8 mouse cellular contexts compared by ENCODE assay signal in the genomic region with DNA sequence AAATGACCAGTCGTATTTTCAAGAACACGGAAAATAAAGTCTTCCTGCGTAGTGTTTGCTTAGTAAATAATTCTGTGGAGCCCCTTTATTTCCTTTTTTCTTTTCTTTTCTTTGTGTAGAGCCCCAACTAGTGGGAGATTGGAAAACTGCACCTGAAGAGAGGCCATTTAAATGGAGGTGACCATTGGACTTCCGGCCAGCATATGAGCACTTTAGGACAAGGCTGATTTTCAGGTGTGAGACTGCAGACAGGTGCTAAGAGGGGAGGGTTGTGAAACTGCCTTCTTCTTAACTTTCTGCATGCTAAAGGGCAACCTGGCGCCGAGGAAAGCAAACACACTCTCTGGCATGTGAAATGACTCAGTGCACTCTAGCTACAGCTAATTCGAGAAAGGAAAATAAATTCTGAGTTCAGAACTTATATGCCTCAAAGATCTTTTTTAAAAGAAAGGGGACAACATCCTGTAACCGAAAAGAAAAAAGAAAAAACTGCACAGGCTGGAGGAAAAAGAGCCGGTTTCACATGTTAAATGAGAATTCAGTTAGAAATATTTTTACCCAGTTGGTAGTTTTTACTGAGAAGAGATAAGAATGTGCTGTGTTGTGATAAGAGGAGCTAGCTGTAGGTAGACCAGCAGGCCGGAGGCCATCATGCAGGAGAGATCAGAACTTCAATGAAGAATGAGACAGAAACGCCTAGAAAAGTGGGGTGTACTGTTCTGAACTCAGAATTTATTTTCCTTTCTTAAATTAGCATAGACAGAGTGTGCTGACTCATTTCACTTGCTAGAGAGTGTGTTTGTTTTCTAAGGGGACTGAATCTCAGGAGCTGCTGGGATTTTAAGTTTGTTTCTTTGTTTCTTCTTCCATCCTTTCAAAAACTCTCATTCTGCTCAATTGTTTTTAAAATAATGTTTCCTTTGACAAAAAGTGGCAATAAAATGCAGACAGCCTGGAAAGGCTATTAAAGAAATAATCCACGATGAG.
DNase-seq lines count a peak whose midpoint lies in the region; ATAC-seq and TF ChIP-seq lines count a peak whose summit lies in the region.

No protein-coding gene starts in this region.

- ATAC-seq in embryonic facial prominence, embryonic 11.5 days (replicated peaks; ENCODE audit: insufficient number of reproducible peaks, low FRiP score, low TSS enrichment, low read depth): no peak
- peak; percentile 42 for ATAC-seq in neural tube, embryonic 12.5 days (ENCODE audit: low FRiP score, low read depth)

- H3K36me3 ChIP-seq in E14TG2a.4 (ENCODE audit: insufficient read depth, low read length): no peaks in the 10 kb centered on the region
- no peaks in the 10 kb centered on the region for H3K36me3 ChIP-seq in embryonic facial prominence, embryonic 11.5 days (replicated peaks; ENCODE audit: control insufficient read depth, insufficient read depth, low read depth, low read length)
- H3K36me3 ChIP-seq in neural tube, embryonic 12.5 days: no peaks in the 10 kb centered on the region

- peak; percentile 46 for DNase-seq in adrenal gland, adult 2 months
- DNase-seq in embryonic facial prominence, embryonic 11.5 days (ENCODE audit: low spot score): peak; percentile 84
- DNase-seq in heart, postnatal 10 days: peak; percentile 63 to 82
- peak; percentile 77 to 79 for DNase-seq in kidney, postnatal 36 days
- peak; percentile 48 to 72 for DNase-seq in lung, adult 18-20 months
- peak; percentile 58 for DNase-seq in thymus, postnatal 4 days

- intact Hi-C loops in heart, postnatal 10 days (cut with DNase I): loop anchor here (1.0 to 10.0 kb wide), 5 partner anchors 246 to 709 kb away; partner anchors contain the start of gene Prdm1

- H3K4me3 ChIP-seq in E14TG2a.4 (replicated peaks; ENCODE audit: low read length): no peak overlapping the region
- no peak overlapping the region; the same call in 1 of the 2 replicates for H3K4me3 ChIP-seq in embryonic facial prominence, embryonic 11.5 days (ENCODE audit: low read depth, low read length)
- peak overlapping the region; percentile 19; the same call in 1 of the 2 replicates for H3K4me3 ChIP-seq in neural tube, embryonic 12.5 days

- H3K9ac ChIP-seq in embryonic facial prominence, embryonic 11.5 days (replicated peaks; ENCODE audit: low read length): no peak overlapping the region; the same call in none of the 2 replicates
- peak overlapping the region; percentile 49 for H3K9ac ChIP-seq in neural tube, embryonic 12.5 days

- peaks cover 25% of the 10 kb centered on the region for H3K4me1 ChIP-seq in E14TG2a.4 (replicated peaks; ENCODE audit: low read depth, low read length)
- H3K4me1 ChIP-seq in embryonic facial prominence, embryonic 11.5 days (ENCODE audit: control insufficient read depth, insufficient read depth, low read length): no peaks in the 10 kb centered on the region
- H3K4me1 ChIP-seq in neural tube, embryonic 12.5 days: peaks cover 17% of the 10 kb centered on the region

- no peak overlapping the region for H3K27ac ChIP-seq in embryonic facial prominence, embryonic 11.5 days (replicated peaks; ENCODE audit: low read depth, low read length)
- H3K27ac ChIP-seq in neural tube, embryonic 12.5 days: no peak overlapping the region

- H3K9me3 ChIP-seq in E14TG2a.4 (ENCODE audit: low read length): no peaks in the 10 kb centered on the region
- no peaks in the 10 kb centered on the region for H3K9me3 ChIP-seq in embryonic facial prominence, embryonic 11.5 days (replicated peaks; ENCODE audit: control insufficient read depth, low read length)
- H3K9me3 ChIP-seq in neural tube, embryonic 12.5 days: no peaks in the 10 kb centered on the region

- 51% methylated on average over 12 of the region's 12 CpGs for WGBS in embryonic facial prominence, embryonic 11.5 days
- WGBS in neural tube, embryonic 12.5 days: 47% methylated on average over 12 of the region's 12 CpGs

- H3K27me3 ChIP-seq in E14TG2a.4 (ENCODE audit: insufficient read depth, low read length): no peaks in the 10 kb centered on the region
- no peaks in the 10 kb centered on the region for H3K27me3 ChIP-seq in embryonic facial prominence, embryonic 11.5 days (ENCODE audit: control insufficient read depth, insufficient read depth, low read length)
- H3K27me3 ChIP-seq in neural tube, embryonic 12.5 days (replicated peaks): no peaks in the 10 kb centered on the region

- peak; percentile 99 for TF ChIP-seq CTCF in E14TG2a.4 (conservative IDR thresholded peaks at IDR 0.05; ENCODE audit: low read length)

- peak overlapping the region; percentile 47 for H3K4me2 ChIP-seq in embryonic facial prominence, embryonic 11.5 days (ENCODE audit: low read depth, low read length)
- H3K4me2 ChIP-seq in neural tube, embryonic 12.5 days (replicated peaks): peak overlapping the region; percentile 59
